Mouse (Mus musculus): ENCODE results near the gene H2-Q10. TPM values are rescaled to one million over a fixed set of nuclear protein-coding genes. Genes with fewer than 3 reads are reported as not detected.
A peak's percentile ranks its signal among the peaks of the same experiment; 100 is the strongest.

The H2-Q10 gene
- polyA plus RNA-seq, 1 experiment from 2014 or later, result 0.73 TPM

DNA sequence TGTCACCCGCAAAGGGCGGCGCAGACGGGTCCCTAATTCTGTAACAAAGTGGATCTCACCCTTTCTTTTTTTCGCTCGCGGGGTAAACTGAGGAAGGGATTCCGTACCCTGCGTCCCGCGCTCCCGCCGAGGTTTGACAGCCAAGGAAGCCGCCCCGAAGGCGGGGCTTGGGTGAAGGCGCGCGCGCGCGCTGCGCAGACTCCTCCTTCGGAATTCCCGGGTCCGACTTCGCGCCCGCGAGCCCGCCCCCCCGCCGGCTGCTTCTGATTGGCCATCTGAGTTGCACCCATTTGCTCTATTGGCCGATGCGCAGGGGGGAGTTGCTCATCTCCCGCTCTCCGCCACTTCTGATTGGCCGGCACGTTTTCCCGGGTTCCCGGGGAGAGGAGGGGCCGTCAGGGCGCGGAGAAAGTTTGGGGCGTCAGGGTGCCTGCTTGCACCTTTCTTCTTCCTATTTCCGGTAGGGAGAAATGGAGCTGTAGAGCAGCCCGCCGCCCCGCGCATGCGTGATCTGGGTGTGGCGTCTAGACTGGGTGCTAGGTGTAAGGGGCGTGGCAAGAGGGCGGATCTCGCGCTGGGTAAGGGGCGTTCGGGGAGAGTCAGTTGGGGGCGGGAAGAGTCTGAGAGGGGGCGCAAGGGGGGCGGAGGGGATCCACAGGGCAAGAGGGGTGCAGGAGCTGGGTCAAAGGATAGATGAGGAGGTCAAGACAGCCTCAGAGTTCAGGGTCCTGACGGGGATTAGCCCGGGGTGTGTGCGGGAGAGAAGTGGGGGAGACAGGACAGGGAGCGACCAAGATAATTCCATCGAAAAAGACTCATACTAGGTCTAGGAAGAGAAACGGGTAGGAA lies 47.0 kb downstream of the H2-Q10 start, which contains the start of the genes Tcf19 and Cchcr1:
Gene Tcf19 (minus strand): TSS at position 173 of the 849 bp plus-strand sequence.
Gene Cchcr1 (plus strand): TSS at position 449 of the 849 bp plus-strand sequence.
- Histone ChIP-seq H3K9me3 (replicated peaks) (no peaks in the 10 kb centered on the region), H3K27ac (replicated peaks) (peak within 1 kb of the TSS; percentile 68), H3K27me3 (no peaks in the 10 kb centered on the region), H3K4me3 (replicated peaks) (peak within 1 kb of the TSS; percentile 65), H3K9ac (peak within 1 kb of the TSS; percentile 53), H3K4me1 (peaks cover 34% of the 10 kb centered on the region), H3K4me2 (replicated peaks) (peak within 1 kb of the TSS; percentile 83), H3K36me3 (peaks cover 20% of the 10 kb centered on the region)
- WGBS, result under 1% methylated on average over 67 of the region's 67 CpGs
- ATAC-seq (ENCODE audit: insufficient number of reproducible peaks, low FRiP score, low TSS enrichment, low read depth), result peak; percentile 95

DNA sequence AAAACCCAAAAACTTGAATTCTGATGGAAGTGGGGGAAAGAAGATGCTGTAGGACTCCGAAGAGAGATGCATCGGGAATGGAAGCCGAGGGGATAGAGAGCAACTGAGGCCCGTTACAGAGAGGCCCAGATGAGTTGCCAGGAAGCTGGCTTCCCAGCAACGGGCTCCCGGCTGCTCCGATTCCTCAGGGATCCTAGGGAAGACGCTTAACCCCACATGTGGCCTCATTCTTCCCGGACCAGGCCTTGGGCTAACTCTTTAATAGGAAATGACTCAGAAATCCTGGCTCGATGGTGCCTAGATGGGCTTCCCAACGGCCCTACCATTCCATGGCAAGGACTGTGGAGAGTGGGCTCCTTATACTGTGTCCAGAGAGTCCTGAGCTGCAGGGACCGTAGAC lies 47.6 kb downstream of the H2-Q10 start:
- H3K4me1 ChIP-seq, result peaks cover 34% of the 10 kb centered on the region
- H3K27me3 ChIP-seq, result no peaks in the 10 kb centered on the region
- peaks cover 23% of the 10 kb centered on the region for H3K36me3 ChIP-seq
- H3K9me3 ChIP-seq (replicated peaks), result no peaks in the 10 kb centered on the region
- H3K4me3 ChIP-seq (replicated peaks), result peak overlapping the region; percentile 65
- H3K27ac ChIP-seq (replicated peaks), result peak overlapping the region; percentile 68
- H3K4me2 ChIP-seq (replicated peaks), result peak overlapping the region; percentile 83
- peak overlapping the region; percentile 47 for H3K9ac ChIP-seq
- WGBS, result 4% methylated on average over 12 of the region's 12 CpGs
- no peak for ATAC-seq (ENCODE audit: insufficient number of reproducible peaks, low FRiP score, low TSS enrichment, low read depth)

Other genes with a start within 250 kb of the H2-Q10 start
- gene Gm16181, start 249.3 kb upstream of the H2-Q10 start, polyA plus RNA-seq (2015; fragmentation: Nextera tagmentation; extraction: Ambion mirVana), result 0.57 TPM in 1 of 2 replicates, not detected in the other
- 4.1 and 4.4 TPM in 2 replicates for gene Atp6v1g2, start 236.4 kb upstream of the H2-Q10 start, polyA plus RNA-seq (2015; fragmentation: Nextera tagmentation; extraction: Ambion mirVana)
- gene Nfkbil1, start 234.3 kb upstream of the H2-Q10 start, polyA plus RNA-seq (2015; fragmentation: Nextera tagmentation; extraction: Ambion mirVana), result 11.8 and 12.7 TPM in 2 replicates
- 406 and 413 TPM in 2 replicates for gene Ddx39b, start 228.3 kb upstream of the H2-Q10 start, polyA plus RNA-seq (2015; fragmentation: Nextera tagmentation; extraction: Ambion mirVana)
- 81.6 and 82.0 TPM in 2 replicates for gene H2-D1, start 207.4 kb upstream of the H2-Q10 start, polyA plus RNA-seq (2015; fragmentation: Nextera tagmentation; extraction: Ambion mirVana)
- gene H2-Q1, start 149.7 kb upstream of the H2-Q10 start, polyA plus RNA-seq (2015; fragmentation: Nextera tagmentation; extraction: Ambion mirVana), result not detected in 2 replicates
- 0.47 TPM in 1 of 2 replicates, not detected in the other for gene H2-Q2, start 127.8 kb upstream of the H2-Q10 start, polyA plus RNA-seq (2015; fragmentation: Nextera tagmentation; extraction: Ambion mirVana)
- 2.4 and 2.7 TPM in 2 replicates for gene H2-Q4, start 90.5 kb upstream of the H2-Q10 start, polyA plus RNA-seq (2015; fragmentation: Nextera tagmentation; extraction: Ambion mirVana)
- gene H2-Q6, start 45.2 kb upstream of the H2-Q10 start, polyA plus RNA-seq (2015; fragmentation: Nextera tagmentation; extraction: Ambion mirVana), result 0.14 and 0.28 TPM in 2 replicates
- 2.0 and 2.2 TPM in 2 replicates for gene H2-Q7, start 30.9 kb upstream of the H2-Q10 start, polyA plus RNA-seq (2015; fragmentation: Nextera tagmentation; extraction: Ambion mirVana)
- gene Pou5f1, start 35.9 kb downstream of the H2-Q10 start, polyA plus RNA-seq (2015; fragmentation: Nextera tagmentation; extraction: Ambion mirVana), result not detected in 2 replicates
- 86.0 and 86.2 TPM in 2 replicates for gene Tcf19, start 46.7 kb downstream of the H2-Q10 start, polyA plus RNA-seq (2015; fragmentation: Nextera tagmentation; extraction: Ambion mirVana)
- 18.3 and 20.7 TPM in 2 replicates for gene Cchcr1, start 47.0 kb downstream of the H2-Q10 start, polyA plus RNA-seq (2015; fragmentation: Nextera tagmentation; extraction: Ambion mirVana)
- gene Psors1c2, start 63.1 kb downstream of the H2-Q10 start, polyA plus RNA-seq (2015; fragmentation: Nextera tagmentation; extraction: Ambion mirVana), result 20.4 and 22.7 TPM in 2 replicates
- 12.1 and 12.5 TPM in 2 replicates for gene Cdsn, start 82.0 kb downstream of the H2-Q10 start, polyA plus RNA-seq (2015; fragmentation: Nextera tagmentation; extraction: Ambion mirVana)
- gene 2300002M23Rik, start 97.4 kb downstream of the H2-Q10 start, polyA plus RNA-seq (2015; fragmentation: Nextera tagmentation; extraction: Ambion mirVana), result 21.5 and 39.7 TPM in 2 replicates
- 0.25 and 0.81 TPM in 2 replicates for gene Sfta2, start 131.5 kb downstream of the H2-Q10 start, polyA plus RNA-seq (2015; fragmentation: Nextera tagmentation; extraction: Ambion mirVana)
- gene Gm9573, start 156.5 kb downstream of the H2-Q10 start, polyA plus RNA-seq (2015; fragmentation: Nextera tagmentation; extraction: Ambion mirVana), result 0.17 TPM in 1 of 2 replicates, not detected in the other
- gene Mucl3, start 173.6 kb downstream of the H2-Q10 start, polyA plus RNA-seq (2015; fragmentation: Nextera tagmentation; extraction: Ambion mirVana), result 0.36 TPM in 1 of 2 replicates, not detected in the other
- 16.6 and 19.0 TPM in 2 replicates for gene Vars2, start 197.5 kb downstream of the H2-Q10 start, polyA plus RNA-seq (2015; fragmentation: Nextera tagmentation; extraction: Ambion mirVana)
- 35.4 and 39.5 TPM in 2 replicates for gene Gtf2h4, start 203.7 kb downstream of the H2-Q10 start, polyA plus RNA-seq (2015; fragmentation: Nextera tagmentation; extraction: Ambion mirVana)
- 95.1 and 100 TPM in 2 replicates for gene Ddr1, start 234.5 kb downstream of the H2-Q10 start, polyA plus RNA-seq (2015; fragmentation: Nextera tagmentation; extraction: Ambion mirVana)

All from embryonic facial prominence, embryonic 15.5 days (tissue).